Mouse (Mus musculus): Measurements from ENCODE around the gene Zfp935. TPM values are rescaled to one million over a fixed set of nuclear protein-coding genes. Genes with fewer than 3 reads are reported as not detected.
A peak's percentile ranks its signal among the peaks of the same experiment; 100 is the strongest.
"Not testable (repeated sequence)": the region's sequence is repeated elsewhere in the genome, so short reads cannot be mapped to it uniquely, and the experiment has no call there.

Zfp935 gene
- polyA plus RNA-seq (2015; fragmentation: Nextera tagmentation; extraction: Ambion mirVana) = not detected in 2 replicates

DNA sequence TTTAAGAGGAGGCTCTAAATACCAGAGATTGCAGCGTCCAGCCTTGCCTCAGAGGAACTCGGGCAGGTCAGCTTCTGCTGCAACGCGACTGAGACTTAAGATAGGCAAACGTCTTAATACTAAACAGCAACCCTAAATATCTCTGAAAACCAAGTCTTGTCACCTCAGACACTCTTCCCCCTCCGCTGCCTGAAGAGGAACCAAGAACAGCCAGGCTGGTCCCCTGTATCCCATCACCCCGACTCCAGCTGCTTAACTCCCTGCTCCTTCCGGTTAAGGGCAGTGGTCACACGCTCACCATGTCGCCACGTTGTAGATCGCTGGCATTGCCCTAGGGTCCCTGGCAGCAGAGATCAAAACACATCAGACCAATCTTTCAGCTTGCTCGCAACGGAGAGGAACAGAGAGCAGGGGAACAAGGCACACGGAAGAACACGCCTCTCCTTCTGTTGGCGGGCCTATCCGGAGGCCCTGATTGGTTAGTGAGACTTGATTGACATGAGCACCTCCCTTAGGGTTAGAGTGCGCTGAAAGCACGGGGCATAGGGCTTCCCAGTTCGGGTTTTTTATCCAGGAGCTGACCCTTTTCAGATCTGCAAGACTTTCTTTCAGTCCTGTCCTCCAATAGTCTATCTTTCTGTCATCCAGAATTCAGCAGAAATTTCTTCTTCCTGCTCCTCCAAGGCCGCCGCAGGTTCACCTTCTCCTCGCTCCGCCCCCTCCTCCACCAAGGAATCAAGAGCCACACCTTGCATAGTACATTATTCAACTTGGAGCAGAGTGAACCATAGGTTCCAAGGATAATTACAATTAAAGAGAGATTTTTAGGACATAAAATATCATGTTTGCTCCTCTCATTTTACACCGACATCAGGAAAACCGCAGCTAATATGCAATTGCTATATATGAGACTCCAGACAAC, at the start of gene Zfp935:
Gene Zfp935 (minus strand): TSS at position 323 of the 922 bp plus-strand sequence.
- Histone ChIP-seq H3K36me3 (peaks cover 19% of the 10 kb centered on the region), H3K4me2 (peak within 1 kb of the TSS; percentile 51), H3K9me3 (peaks cover 19% of the 10 kb centered on the region), H3K9ac (peak within 1 kb of the TSS; percentile 72), H3K4me3 (peak within 1 kb of the TSS; percentile 51)
- not testable (repeated sequence) for ATAC-seq (ENCODE audit: insufficient number of reproducible peaks, insufficient read depth, low FRiP score, low TSS enrichment, low read depth); H3K4me1 ChIP-seq; H3K27me3 ChIP-seq; H3K27ac ChIP-seq
- 5% methylated on average over 27 of the region's 27 CpGs for WGBS

DNA sequence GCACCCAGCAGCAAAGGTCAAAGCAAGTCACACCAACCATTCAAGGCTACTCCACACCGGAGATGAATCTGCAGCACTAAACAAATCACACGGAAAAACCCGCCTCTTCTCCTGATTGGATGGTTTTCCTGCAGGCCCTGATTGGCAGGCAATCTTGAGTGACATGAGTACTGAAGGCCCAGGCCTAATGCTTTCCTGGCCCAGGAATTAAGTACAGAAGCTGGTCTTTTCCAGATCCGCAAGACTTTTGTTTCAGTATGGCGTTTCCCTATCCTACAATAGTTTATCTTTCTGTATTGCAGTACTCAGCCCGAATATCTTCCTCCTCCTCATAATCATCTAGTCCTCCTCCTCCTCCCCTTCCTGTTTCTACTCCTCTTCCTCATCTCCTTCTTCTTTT, 12.8 kb upstream of the Zfp935 start, which contains the start of gene Zfp934:
Gene Zfp934 (minus strand): TSS at position 101 of the 400 bp plus-strand sequence.
- 83% methylated on average over 3 of the region's 6 CpGs for WGBS
- not testable (repeated sequence) for H3K9ac ChIP-seq; ATAC-seq (ENCODE audit: insufficient number of reproducible peaks, insufficient read depth, low FRiP score, low TSS enrichment, low read depth); H3K4me3 ChIP-seq; H3K4me1 ChIP-seq; H3K36me3 ChIP-seq; H3K27me3 ChIP-seq; H3K27ac ChIP-seq; H3K4me2 ChIP-seq; H3K9me3 ChIP-seq

DNA sequence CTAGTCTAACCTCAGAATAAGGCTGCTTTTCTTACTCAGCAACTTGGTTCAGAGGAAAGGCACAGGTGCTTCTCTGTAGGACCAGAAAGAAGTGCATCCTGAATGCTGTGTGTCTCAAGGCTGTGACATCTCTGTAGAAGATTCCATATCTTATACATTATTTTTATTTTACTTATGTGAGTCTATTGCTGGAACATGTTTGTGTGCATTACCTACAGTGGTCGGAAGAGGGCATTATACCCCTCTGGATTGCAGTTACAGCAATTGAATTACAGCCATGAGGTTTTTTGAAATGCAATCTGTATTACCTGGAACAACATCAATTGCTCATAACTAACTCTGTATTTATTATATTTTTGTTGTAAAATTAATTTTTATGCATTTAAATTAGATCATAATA, 3.4 kb upstream of the Zfp935 start:
- H3K27ac ChIP-seq; H3K27me3 ChIP-seq; H3K4me2 ChIP-seq; H3K4me3 ChIP-seq; H3K36me3 ChIP-seq; H3K9ac ChIP-seq; H3K9me3 ChIP-seq; ATAC-seq (ENCODE audit: insufficient number of reproducible peaks, insufficient read depth, low FRiP score, low TSS enrichment, low read depth); H3K4me1 ChIP-seq: not testable (repeated sequence)
- 24% methylated on average over 1 of the region's 1 CpGs for WGBS

DNA sequence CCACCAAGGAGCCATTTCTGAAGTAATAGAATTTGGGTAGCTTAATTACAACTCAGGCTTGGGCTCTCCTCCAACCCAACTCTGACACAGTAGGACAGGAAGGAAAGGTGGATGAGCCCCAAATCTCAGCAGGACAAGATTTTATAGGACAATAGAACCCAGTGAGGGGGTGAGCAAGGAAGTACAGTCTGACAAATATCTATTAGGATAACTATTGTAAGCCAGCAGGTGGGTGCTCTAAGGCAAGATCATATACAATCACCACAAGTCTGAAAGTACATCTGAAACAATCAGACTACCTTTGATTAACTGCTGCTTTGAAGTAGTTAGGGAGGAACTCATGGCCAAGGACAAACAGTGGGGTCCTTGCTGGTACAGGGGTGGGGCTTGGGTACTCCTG, 28.2 kb downstream of the Zfp935 start:
- not testable (repeated sequence) for H3K27me3 ChIP-seq; H3K9me3 ChIP-seq; H3K36me3 ChIP-seq; H3K4me2 ChIP-seq; H3K4me3 ChIP-seq; H3K9ac ChIP-seq; H3K27ac ChIP-seq; ATAC-seq (ENCODE audit: insufficient number of reproducible peaks, insufficient read depth, low FRiP score, low TSS enrichment, low read depth); H3K4me1 ChIP-seq

DNA sequence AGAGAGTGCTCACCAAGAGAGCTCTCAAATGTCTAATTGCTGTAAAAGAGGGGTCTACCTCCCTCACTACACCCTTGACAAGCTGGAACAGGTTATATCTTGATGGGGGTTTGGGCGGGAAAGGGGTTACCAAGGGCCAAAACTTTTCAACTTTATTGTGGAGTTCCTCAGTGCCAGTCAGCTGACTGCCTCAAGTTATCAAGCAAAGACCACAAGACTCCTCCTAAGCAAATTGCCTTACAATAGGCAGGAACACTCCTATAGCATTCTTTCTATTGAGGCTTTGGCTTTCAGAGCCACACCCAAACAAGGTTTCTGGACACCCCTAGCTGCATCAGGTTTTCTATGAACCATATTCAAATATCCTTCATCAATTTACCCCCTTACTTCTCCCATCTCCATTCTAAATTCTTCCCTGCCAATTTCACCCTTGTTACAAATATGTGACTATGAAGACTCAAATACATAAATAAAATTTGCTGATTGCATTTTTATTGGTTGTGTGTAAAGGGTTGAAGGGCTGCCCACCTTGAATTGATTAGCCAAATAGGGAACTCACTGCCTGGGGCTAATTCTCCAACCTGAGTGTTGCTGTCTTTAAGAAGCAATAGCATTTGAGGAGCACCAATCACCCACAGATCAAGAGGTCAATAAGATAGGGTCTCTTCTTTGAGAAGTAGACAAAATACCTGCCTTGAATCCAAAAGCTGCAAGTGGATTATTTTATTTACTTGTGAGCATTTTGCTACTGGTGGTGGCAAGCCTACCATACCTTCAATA, 47.5 kb downstream of the Zfp935 start:
- H3K27ac ChIP-seq; H3K4me2 ChIP-seq; H3K4me1 ChIP-seq; ATAC-seq (ENCODE audit: insufficient number of reproducible peaks, insufficient read depth, low FRiP score, low TSS enrichment, low read depth); H3K9ac ChIP-seq; H3K27me3 ChIP-seq; H3K4me3 ChIP-seq; H3K36me3 ChIP-seq; H3K9me3 ChIP-seq: not testable (repeated sequence)
- WGBS = 93% methylated on average over 1 of the region's 1 CpGs

DNA sequence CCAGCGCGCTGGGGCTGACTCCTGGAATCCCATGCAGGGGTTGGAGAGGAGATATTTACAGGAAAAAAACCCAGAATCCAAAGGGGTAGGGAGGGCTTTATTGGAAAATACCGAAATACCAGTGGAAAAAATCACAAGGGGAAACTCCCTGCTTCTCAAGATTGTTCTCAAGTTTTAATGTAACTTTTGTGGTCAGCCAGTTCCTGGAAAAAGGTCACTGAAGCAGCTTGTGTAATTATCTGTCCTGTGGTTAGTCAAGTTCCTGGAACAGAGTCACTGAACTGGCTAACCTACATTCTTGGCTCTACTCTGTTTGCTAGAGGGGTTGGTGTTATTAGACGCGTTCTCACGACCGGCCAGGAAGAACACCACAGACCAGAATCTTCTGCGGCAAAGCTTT, 85.7 kb downstream of the Zfp935 start:
- H3K9ac ChIP-seq; H3K4me3 ChIP-seq; H3K27ac ChIP-seq; H3K9me3 ChIP-seq; H3K27me3 ChIP-seq; H3K36me3 ChIP-seq; ATAC-seq (ENCODE audit: insufficient number of reproducible peaks, insufficient read depth, low FRiP score, low TSS enrichment, low read depth); H3K4me2 ChIP-seq; H3K4me1 ChIP-seq: not testable (repeated sequence)
- WGBS = 92% methylated on average over 8 of the region's 8 CpGs

DNA sequence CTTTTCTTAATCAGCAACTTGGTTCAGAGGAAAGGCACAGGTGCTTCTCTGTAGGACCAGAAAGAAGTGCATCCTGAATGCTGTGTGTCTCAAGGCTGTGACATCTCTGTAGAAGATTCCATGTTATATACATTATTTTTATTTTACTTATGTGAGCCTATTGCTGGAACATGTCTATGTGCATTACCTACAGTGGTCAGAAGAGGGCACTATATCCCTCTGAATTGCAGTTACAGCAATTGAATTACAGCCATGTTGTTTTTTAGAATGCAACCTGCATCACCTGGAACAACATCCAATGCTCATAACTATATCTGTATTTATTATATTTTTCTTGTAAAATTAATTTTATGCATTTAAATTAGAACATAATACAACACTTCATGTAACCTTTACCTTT, 88.4 kb downstream of the Zfp935 start:
- not testable (repeated sequence) for H3K4me1 ChIP-seq; H3K4me2 ChIP-seq; H3K36me3 ChIP-seq; H3K9me3 ChIP-seq; H3K27ac ChIP-seq; H3K4me3 ChIP-seq; H3K27me3 ChIP-seq; ATAC-seq (ENCODE audit: insufficient number of reproducible peaks, insufficient read depth, low FRiP score, low TSS enrichment, low read depth); H3K9ac ChIP-seq

DNA sequence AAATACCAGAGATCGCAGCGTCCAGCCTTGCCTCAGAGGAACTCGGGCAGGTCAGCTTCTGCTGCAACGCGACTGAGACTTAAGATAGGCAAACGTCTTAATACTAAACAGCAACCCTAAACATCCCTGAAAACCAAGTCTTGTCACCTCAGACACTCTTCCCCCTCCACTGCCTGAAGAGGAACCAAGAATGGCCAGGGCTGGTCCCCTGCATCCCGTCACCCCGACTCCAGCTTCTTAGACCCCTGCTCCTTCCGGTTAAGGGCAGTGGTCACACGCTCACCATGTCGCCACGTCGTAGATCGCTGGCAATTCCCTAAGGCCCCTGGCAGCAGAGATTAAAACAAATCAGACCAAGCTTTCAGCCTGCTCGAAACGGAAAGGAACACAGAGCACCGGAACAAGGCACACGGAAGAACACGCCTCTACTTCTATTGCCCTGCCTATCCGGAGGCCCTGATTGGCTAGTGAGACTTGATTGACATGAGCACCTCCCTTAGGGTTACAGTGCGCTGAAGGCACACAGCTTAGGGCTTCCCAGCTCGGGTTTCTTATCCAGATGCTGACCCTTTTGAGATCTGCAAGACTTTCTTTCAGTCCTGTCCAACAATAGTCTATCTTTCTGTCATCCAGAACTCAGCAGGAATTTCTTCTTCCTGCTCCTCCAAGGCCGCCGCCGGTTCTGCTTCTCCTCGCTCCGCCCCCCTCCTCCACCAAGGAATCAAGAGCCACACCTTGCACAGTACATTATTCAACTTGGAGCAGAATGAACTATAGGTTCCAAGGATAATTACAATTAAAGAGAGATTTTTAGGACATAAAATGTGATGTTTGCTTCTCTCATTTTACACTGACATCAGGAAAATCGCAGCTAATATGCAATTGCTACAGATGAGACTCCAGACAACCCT, 91.6 kb downstream of the Zfp935 start, which contains the start of gene Gm49359:
Gene Gm49359 (minus strand): TSS at position 409 of the 911 bp plus-strand sequence.
- peak within 1 kb of the TSS; percentile 66 for H3K4me3 ChIP-seq
- WGBS = 2% methylated on average over 28 of the region's 28 CpGs
- not testable (repeated sequence) for H3K27me3 ChIP-seq, H3K4me1 ChIP-seq
- H3K4me2 ChIP-seq = peak within 1 kb of the TSS; percentile 49
- peaks cover 20% of the 10 kb centered on the region for H3K36me3 ChIP-seq
- H3K27ac ChIP-seq = peak within 1 kb of the TSS; percentile 75
- H3K9me3 ChIP-seq = peaks cover 10% of the 10 kb centered on the region
- ATAC-seq (ENCODE audit: insufficient number of reproducible peaks, insufficient read depth, low FRiP score, low TSS enrichment, low read depth) = peak; percentile 87
- peak within 1 kb of the TSS; percentile 80 for H3K9ac ChIP-seq

Small RNAs within 50 kb of the gene (microRNA-seq; reads per million reads assigned to microRNA genes)
- gene Gm22256 = not detected

Other genes with a start within 250 kb of the Zfp935 start
- 3.7 and 4.6 TPM in 2 replicates for gene Gm3604, start 175.3 kb downstream of the Zfp935 start, polyA plus RNA-seq (2015; fragmentation: Nextera tagmentation; extraction: Ambion mirVana)
- 18.8 and 19.2 TPM in 2 replicates for gene Gm49359, start 91.7 kb downstream of the Zfp935 start, polyA plus RNA-seq (2015; fragmentation: Nextera tagmentation; extraction: Ambion mirVana)
- gene Zfp934, start 12.7 kb upstream of the Zfp935 start, polyA plus RNA-seq (2015; fragmentation: Nextera tagmentation; extraction: Ambion mirVana) = 23.5 and 25.4 TPM in 2 replicates
- gene 6720489N17Rik, start 65.7 kb upstream of the Zfp935 start, polyA plus RNA-seq (2015; fragmentation: Nextera tagmentation; extraction: Ambion mirVana) = 13.7 and 14.8 TPM in 2 replicates
- gene Platr25, start 202.2 kb upstream of the Zfp935 start, polyA plus RNA-seq (2015; fragmentation: Nextera tagmentation; extraction: Ambion mirVana) = 36.0 and 42.1 TPM in 2 replicates
- gene Gm5141, start 227.3 kb upstream of the Zfp935 start, polyA plus RNA-seq (2015; fragmentation: Nextera tagmentation; extraction: Ambion mirVana) = 15.2 and 19.4 TPM in 2 replicates

All from embryonic facial prominence, embryonic 13.5 days (tissue).